Mouse (Mus musculus) left cerebral cortex, postnatal 14 days (tissue): Measurements from ENCODE around the gene Galk1. TPM values are rescaled to one million over a fixed set of nuclear protein-coding genes. Genes with fewer than 3 reads are reported as not detected.

Experiments
- DNase-seq, 2 experiments: peaks; one replicate each; pipeline ENCODE4 v3.0.0; 2021 to 2022; ENCODE audit warnings: low spot score in 2 of 2, mixed read lengths in 1 of 2
- intact Hi-C: fragments of 180-260 bp; cut with DNase I; formaldehyde crosslinking; loops from one replicate; pipeline ENCODE4 v1.15.1; 2025
- total RNA-seq, 2 experiments: library from RNA; stranded (reverse); gene quantifications; 2 replicates each; pipeline ENCODE4 v1.2.3; 2021

The Galk1 gene
- total RNA-seq, 2 experiments from 2014 or later, result 18.8 to 19.4 TPM

DNA sequence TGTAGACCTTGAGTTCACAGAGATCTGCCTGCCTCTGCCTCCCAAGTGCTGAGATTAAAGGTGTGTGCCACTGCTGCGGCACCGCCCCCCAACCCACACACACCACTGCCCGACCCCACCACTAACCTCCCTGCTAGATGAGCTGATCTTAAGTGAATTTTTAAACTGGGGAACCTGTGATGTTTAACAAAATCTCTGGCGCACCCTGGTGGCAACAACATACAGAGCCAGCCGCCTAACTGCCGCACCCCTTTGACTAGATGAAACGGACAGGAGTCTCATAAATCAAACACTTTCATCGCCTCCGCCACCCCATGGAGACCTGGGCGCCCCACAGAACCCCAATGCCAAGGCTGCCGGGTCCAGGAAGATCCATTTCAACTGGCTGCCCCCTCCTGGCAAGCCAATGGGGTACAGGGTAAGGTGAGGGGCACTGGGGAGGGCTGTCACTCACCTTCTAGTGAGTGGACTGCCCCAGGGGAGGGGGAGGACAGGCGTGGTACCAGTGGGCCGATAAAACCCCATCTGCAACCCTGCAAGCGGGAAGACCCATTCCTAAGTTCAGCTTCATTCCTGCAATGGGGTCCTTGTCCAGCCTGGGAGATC lies 12.9 kb downstream of the Galk1 start:
- DNase-seq, result peak; percentile 81 to 85
- intact Hi-C loops, result loop anchor here (2.0 kb wide), 1 partner anchor 61 kb away; no protein-coding TSS in a partner anchor

- no peak for DNase-seq
- intact Hi-C loops, result no loop called here
Observed at GRCm38 (mm10) chr11:115999027-115999426, 13.5 kb downstream of the Galk1 start.

DNA sequence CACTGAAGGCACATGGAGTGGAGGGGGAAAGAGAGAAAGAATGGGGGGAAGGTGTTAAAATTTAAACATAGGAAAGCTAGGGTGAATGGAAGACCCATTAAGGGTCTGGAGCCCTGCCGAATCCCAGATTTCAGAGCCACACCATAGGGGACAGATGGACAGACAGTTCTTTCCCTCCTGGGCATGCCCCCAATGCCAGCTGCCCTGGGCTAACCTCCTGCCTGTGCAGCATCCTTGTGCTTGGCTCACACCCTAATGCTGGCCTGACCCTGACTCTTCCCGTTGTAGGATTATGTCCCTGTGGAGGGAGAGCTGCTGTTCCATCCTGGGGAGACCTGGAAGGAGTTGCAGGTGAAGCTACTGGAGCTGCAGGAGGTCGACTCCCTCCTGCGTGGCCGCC lies 14.9 kb downstream of the Galk1 start:
- intact Hi-C loops, result no loop called here

DNA sequence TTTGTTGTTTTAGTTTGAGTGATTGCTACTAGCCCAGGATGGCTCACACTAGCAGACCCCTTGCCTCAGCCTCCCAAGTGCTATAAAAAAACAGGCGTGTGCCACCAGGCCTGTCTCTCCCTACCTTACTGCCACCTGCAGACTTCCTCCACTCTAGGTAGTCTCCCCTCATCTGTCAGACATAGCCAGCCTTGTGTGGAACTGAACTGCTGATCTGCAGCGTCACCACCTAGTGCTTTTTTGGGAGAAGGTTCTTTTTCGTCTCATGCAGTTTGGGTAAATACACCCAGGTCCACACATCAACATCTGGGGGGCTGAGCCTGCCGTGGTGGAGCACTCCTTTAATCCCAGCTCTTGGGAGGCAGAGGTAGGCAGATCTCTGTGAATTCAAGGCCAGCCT lies 15.5 kb downstream of the Galk1 start:
- no peak for DNase-seq
- intact Hi-C loops, result no loop called here

More for the DNA sequence above, 14.9 kb downstream of the Galk1 start:
- DNase-seq, result no peak

- no peak for DNase-seq
- intact Hi-C loops, result no loop called here
Observed at GRCm38 (mm10) chr11:115995256-115995655, 17.3 kb downstream of the Galk1 start.

DNA sequence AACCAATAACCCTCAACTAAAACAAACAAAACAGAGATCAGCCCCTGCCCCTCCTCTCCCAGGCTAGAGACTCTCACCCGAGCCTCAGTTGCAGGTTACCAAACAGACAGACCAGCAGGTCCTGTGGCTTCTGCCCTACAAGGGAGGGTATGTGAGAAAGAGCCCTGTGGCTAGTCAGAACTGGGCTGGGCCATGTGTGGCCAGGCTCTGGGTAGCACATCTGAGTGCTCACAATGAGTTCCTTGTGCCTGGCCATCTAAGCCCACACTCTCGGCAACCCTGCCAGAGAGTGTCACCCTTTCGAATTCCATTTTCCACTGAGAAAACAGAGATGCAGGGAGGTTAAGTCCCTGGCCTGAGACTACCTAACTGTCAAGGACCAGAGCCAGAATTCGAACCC lies 20.4 kb downstream of the Galk1 start:
- DNase-seq, result no peak
- intact Hi-C loops, result no loop called here

GRCm38 (mm10) chr11:115989686-115990085 lies 22.8 kb downstream of the Galk1 start:
- intact Hi-C loops, result no loop called here
- no peak for DNase-seq

- DNase-seq, result no peak
- intact Hi-C loops, result no loop called here
Observed at GRCm38 (mm10) chr11:115983291-115983690, 29.2 kb downstream of the Galk1 start.

GRCm38 (mm10) chr11:115982472-115982871 lies 30.0 kb downstream of the Galk1 start:
- intact Hi-C loops, result no loop called here

GRCm38 (mm10) chr11:115975544-115975943 lies 37.0 kb downstream of the Galk1 start:
- DNase-seq, result no peak
- intact Hi-C loops, result no loop called here

More at GRCm38 (mm10) chr11:115982472-115982871, 30.0 kb downstream of the Galk1 start:
- DNase-seq, result no peak

- intact Hi-C loops, result no loop called here
- no peak for DNase-seq
Observed at GRCm38 (mm10) chr11:115975083-115975420, 37.5 kb downstream of the Galk1 start.

DNA sequence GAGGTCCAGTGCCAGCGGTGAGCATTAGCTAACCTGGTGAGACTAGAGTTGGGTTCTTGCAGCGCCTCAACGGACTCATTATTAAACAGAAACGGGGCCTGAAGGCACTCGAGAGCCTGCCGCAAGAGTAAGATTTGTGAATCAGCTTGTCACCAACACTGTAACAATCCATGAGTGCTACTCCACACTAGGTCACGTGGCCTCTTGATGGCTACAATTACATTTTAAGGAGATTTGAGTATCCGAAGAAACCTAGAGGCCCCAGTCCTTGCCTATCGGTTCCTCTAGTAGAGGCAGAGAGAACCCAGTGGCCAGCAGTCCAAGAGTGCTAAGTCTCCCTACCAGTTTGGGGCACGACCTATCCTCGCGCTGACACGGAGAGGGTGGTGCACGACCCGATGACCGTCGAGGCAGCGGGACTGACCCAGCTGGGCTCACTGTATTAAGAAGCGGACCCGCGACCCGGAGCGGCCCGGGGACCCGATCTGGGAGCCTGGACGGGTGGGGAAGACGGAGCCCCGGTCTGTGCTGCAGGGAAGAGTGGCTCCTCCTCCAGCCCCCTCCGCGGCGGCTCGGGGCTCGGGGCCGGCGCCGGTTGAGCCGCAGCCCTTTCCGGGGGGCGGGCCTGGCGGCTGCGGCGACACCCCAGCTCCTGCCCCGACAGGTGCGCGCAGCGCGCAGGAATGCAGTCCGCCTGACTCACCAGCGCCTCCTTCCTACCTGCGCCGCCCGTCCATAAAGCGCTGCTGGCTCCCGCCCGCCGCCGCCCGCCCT lies 38.0 kb downstream of the Galk1 start, which contains the start of gene Itgb4:
Gene Itgb4, plus strand, starts transcription at position 401 of the 774 bp plus-strand sequence.
- intact Hi-C loops, result no loop called here
- no peak for DNase-seq

DNA sequence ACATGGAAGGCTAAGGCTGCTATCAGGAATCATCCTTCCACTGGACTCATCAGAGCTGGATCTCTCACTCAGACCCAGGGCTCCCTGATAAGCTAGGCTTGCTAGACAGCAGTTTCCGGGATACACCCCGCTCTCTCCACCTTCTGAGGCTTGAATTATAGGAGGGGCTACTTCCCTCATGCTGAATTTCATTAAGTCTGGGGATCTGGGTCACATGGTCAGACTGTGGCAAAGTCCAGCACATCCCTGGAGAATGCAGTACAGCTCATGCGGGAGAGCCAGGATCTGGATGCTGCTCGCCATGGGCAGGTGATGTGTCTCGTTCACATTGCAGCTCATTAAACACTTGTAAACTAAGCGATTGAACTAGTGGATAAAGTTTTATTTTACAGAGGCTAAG lies 41.5 kb downstream of the Galk1 start:
- no peak for DNase-seq
- intact Hi-C loops, result no loop called here

DNA sequence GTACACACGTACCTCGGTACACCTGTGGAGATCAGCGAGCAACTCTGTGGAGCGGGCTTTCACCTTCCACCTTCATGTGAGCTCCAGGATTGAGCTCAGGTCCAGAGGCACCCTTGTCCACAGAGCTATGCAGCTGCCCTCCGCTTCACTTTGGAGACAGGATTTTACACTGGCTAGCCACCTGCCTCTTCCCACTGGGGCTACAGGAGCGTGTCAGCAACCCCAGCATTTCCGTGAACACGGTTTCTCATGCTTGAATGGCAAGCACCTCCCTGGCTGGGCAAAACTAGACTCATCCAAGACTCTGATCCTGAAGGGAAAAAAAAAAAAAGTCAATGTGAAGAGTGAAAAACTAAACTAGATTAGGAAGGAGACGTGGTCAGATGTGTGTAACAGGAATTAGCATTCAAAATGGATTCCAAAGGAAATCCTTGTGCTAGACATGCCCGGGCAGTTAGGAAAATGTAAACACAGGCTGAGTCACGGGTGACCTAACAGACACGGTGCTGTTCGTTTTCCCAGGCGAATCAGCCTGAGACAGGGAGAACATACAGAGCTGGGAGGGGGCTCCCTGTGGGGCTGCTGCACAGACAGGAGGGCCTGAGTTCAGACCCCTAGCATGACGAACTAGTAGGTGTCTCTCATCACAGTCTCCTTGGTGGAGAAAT lies 42.4 kb downstream of the Galk1 start:
- DNase-seq, result no peak
- intact Hi-C loops, result no loop called here

- DNase-seq, result no peak
- intact Hi-C loops, result no loop called here
Observed at GRCm38 (mm10) chr11:115968731-115969405, 43.7 kb downstream of the Galk1 start.

GRCm38 (mm10) chr11:115964977-115965604 lies 47.4 kb downstream of the Galk1 start:
- intact Hi-C loops, result no loop called here
- DNase-seq, result no peak

GRCm38 (mm10) chr11:115962651-115963412 lies 49.7 kb downstream of the Galk1 start:
- intact Hi-C loops, result no loop called here
- DNase-seq, result no peak

DNA sequence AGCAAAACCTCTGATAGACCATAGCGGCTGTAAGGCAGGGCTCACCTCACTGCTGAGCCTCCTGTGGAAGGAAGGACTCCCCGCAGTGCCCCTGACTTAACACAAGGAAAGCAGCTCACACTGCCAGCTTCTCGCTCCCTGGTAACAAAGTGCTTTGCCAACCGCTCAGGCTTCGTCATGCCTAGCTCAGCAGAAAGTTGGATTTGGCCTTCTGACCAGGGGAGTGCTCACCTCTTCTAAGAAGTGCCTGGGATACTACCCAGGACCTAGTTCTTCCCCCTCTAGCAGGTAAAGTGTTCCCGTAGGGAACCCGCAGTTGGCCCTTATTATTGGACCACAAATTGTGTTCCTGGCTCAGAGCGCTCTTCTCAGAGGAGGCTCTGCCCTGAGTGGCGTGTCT lies 53.5 kb downstream of the Galk1 start:
- intact Hi-C loops, result no loop called here
- no peak for DNase-seq
